Mouse (Mus musculus): ENCODE data around the gene Islr. TPM values are rescaled to one million over a fixed set of nuclear protein-coding genes. Genes with fewer than 3 reads are reported as not detected.
A peak's percentile ranks its signal among the peaks of the same experiment; 100 is the strongest.

The Islr gene
- polyA plus RNA-seq, 1 experiment, result 67.1 TPM

GRCm38 (mm10) chr9:58216402-58216801 lies 12.3 kb upstream of the Islr start:
- TF ChIP-seq CTCF (IDR thresholded peaks at IDR 0.05; ENCODE audit: borderline replicate concordance, extremely low read depth, insufficient read depth, insufficient read length), result peak; percentile 79
- no peak for TF ChIP-seq POLR2A (IDR thresholded peaks at IDR 0.05; ENCODE audit: borderline replicate concordance, extremely low read depth, insufficient read depth, insufficient read length, poor library complexity, severe bottlenecking)
- DNase-seq (ENCODE audit: low read depth), result peak; percentile 78

GRCm38 (mm10) chr9:58214519-58215180 lies 10.5 kb upstream of the Islr start:
- DNase-seq (ENCODE audit: low read depth), result no peak
- TF ChIP-seq CTCF (IDR thresholded peaks at IDR 0.05; ENCODE audit: borderline replicate concordance, extremely low read depth, insufficient read depth, insufficient read length) (no peak), POLR2A (IDR thresholded peaks at IDR 0.05; ENCODE audit: borderline replicate concordance, extremely low read depth, insufficient read depth, insufficient read length, poor library complexity, severe bottlenecking) (no peak)

GRCm38 (mm10) chr9:58213865-58214264 lies 9.8 kb upstream of the Islr start:
- no peak for TF ChIP-seq CTCF (IDR thresholded peaks at IDR 0.05; ENCODE audit: borderline replicate concordance, extremely low read depth, insufficient read depth, insufficient read length)
- TF ChIP-seq POLR2A (IDR thresholded peaks at IDR 0.05; ENCODE audit: borderline replicate concordance, extremely low read depth, insufficient read depth, insufficient read length, poor library complexity, severe bottlenecking), result no peak
- peak; percentile 53 for DNase-seq (ENCODE audit: low read depth)

GRCm38 (mm10) chr9:58213377-58213776 lies 9.3 kb upstream of the Islr start:
- TF ChIP-seq POLR2A (IDR thresholded peaks at IDR 0.05; ENCODE audit: borderline replicate concordance, extremely low read depth, insufficient read depth, insufficient read length, poor library complexity, severe bottlenecking), result no peak
- no peak for TF ChIP-seq CTCF (IDR thresholded peaks at IDR 0.05; ENCODE audit: borderline replicate concordance, extremely low read depth, insufficient read depth, insufficient read length)
- DNase-seq (ENCODE audit: low read depth), result no peak

- DNase-seq (ENCODE audit: low read depth), result no peak
- no peak for TF ChIP-seq CTCF (IDR thresholded peaks at IDR 0.05; ENCODE audit: borderline replicate concordance, extremely low read depth, insufficient read depth, insufficient read length)
- TF ChIP-seq POLR2A (IDR thresholded peaks at IDR 0.05; ENCODE audit: borderline replicate concordance, extremely low read depth, insufficient read depth, insufficient read length, poor library complexity, severe bottlenecking), result no peak
These were observed 6.2 kb upstream of the Islr start for GRCm38 (mm10) chr9:58210304-58210627.

GRCm38 (mm10) chr9:58209462-58210303 lies 5.6 kb upstream of the Islr start:
- TF ChIP-seq POLR2A (IDR thresholded peaks at IDR 0.05; ENCODE audit: borderline replicate concordance, extremely low read depth, insufficient read depth, insufficient read length, poor library complexity, severe bottlenecking) (no peak), CTCF (IDR thresholded peaks at IDR 0.05; ENCODE audit: borderline replicate concordance, extremely low read depth, insufficient read depth, insufficient read length) (no peak)
- DNase-seq (ENCODE audit: low read depth), result no peak

GRCm38 (mm10) chr9:58206013-58206412 lies 1.9 kb upstream of the Islr start:
- TF ChIP-seq CTCF (IDR thresholded peaks at IDR 0.05; ENCODE audit: borderline replicate concordance, extremely low read depth, insufficient read depth, insufficient read length), result no peak
- TF ChIP-seq POLR2A (IDR thresholded peaks at IDR 0.05; ENCODE audit: borderline replicate concordance, extremely low read depth, insufficient read depth, insufficient read length, poor library complexity, severe bottlenecking), result no peak
- DNase-seq (ENCODE audit: low read depth), result peak; percentile 83

GRCm38 (mm10) chr9:58204448-58205000 lies 418 bp upstream of the Islr start:
- peak; percentile 94 for DNase-seq (ENCODE audit: low read depth)
- TF ChIP-seq POLR2A (IDR thresholded peaks at IDR 0.05; ENCODE audit: borderline replicate concordance, extremely low read depth, insufficient read depth, insufficient read length, poor library complexity, severe bottlenecking) (no peak), CTCF (IDR thresholded peaks at IDR 0.05; ENCODE audit: borderline replicate concordance, extremely low read depth, insufficient read depth, insufficient read length) (peak; percentile 94)

- no peak for TF ChIP-seq POLR2A (IDR thresholded peaks at IDR 0.05; ENCODE audit: borderline replicate concordance, extremely low read depth, insufficient read depth, insufficient read length, poor library complexity, severe bottlenecking)
- TF ChIP-seq CTCF (IDR thresholded peaks at IDR 0.05; ENCODE audit: borderline replicate concordance, extremely low read depth, insufficient read depth, insufficient read length), result no peak
- DNase-seq (ENCODE audit: low read depth), result peak; percentile 70
These were observed 1.2 kb downstream of the Islr start for GRCm38 (mm10) chr9:58202676-58203453.

- TF ChIP-seq POLR2A (IDR thresholded peaks at IDR 0.05; ENCODE audit: borderline replicate concordance, extremely low read depth, insufficient read depth, insufficient read length, poor library complexity, severe bottlenecking), result no peak
- no peak for TF ChIP-seq CTCF (IDR thresholded peaks at IDR 0.05; ENCODE audit: borderline replicate concordance, extremely low read depth, insufficient read depth, insufficient read length)
- peak; percentile 81 for DNase-seq (ENCODE audit: low read depth)
These were observed 2.1 kb downstream of the Islr start for GRCm38 (mm10) chr9:58201861-58202549.

Measured in brain, embryonic 14.5 days (tissue).